Mouse (Mus musculus) heart, postnatal 0 days (tissue): Measurements from ENCODE around the gene Sos1. TPM values are rescaled to one million over a fixed set of nuclear protein-coding genes. Genes with fewer than 3 reads are reported as not detected.

Source experiments
- ATAC-seq: fragments of 200-750 bp; cut with Nextera tagmentation; 2 replicates; pipeline ENCODE4 v1.8.0; 2017; ENCODE audit warnings: low read depth, moderate number of reproducible peaks, moderate library complexity; ENCODE audit not compliant: insufficient read depth
- DNase-seq: peaks from one replicate; pipeline ENCODE4 v3.0.0-alpha.2; 2016; ENCODE audit warnings: low spot score
- H3K27ac ChIP-seq: fragments of 300-500 bp; sonication (generic); 2 replicates; pipeline ENCODE4 v1.5.1; 2014; ENCODE audit warnings: low read depth, mild to moderate bottlenecking
- H3K27me3 ChIP-seq: fragments of 300-500 bp; sonication (generic); 2 replicates; pipeline ENCODE4 v1.6.1; 2014; ENCODE audit warnings: low read length, mixed read lengths; ENCODE audit not compliant: control insufficient read depth, insufficient read depth
- H3K36me3 ChIP-seq: fragments of 300-500 bp; sonication (generic); replicated peaks from 2 replicates; pipeline ENCODE4 v1.6.1; 2014; ENCODE audit warnings: low read length, mixed read lengths; ENCODE audit not compliant: control insufficient read depth, insufficient read depth
- H3K4me1 ChIP-seq: fragments of 300-500 bp; sonication (generic); 2 replicates; pipeline ENCODE4 v1.6.1; 2014; ENCODE audit warnings: antibody characterized with exemption; ENCODE audit not compliant: control insufficient read depth, insufficient read depth
- H3K4me2 ChIP-seq: fragments of 300-500 bp; sonication (generic); 2 replicates; pipeline ENCODE4 v1.6.1; 2014; ENCODE audit warnings: low read depth, mild to moderate bottlenecking, low read length, moderate library complexity
- H3K4me3 ChIP-seq: fragments of 300-500 bp; sonication (generic); 2 replicates; pipeline ENCODE4 v1.5.1; 2014; ENCODE audit warnings: low read depth, low read length
- H3K9ac ChIP-seq: fragments of 300-500 bp; sonication (generic); replicated peaks from 2 replicates; pipeline ENCODE4 v1.6.1; 2014; ENCODE audit warnings: low read depth, low read length, mixed read lengths
- H3K9me3 ChIP-seq: fragments of 300-500 bp; sonication (generic); replicated peaks from 2 replicates; pipeline ENCODE4 v1.6.1; 2016; ENCODE audit warnings: low read length; ENCODE audit not compliant: control insufficient read depth
- CTCF ChIP-seq: IDR thresholded peaks from 2 replicates; pipeline ENCODE4 v1.5.1; 2016; ENCODE audit warnings: antibody characterized with exemption, control low read depth, low read depth
- EP300 ChIP-seq: IDR thresholded peaks from 2 replicates; pipeline ENCODE4 v1.6.1; 2016; ENCODE audit warnings: antibody characterized with exemption, low read depth
- WGBS: fragments of 180-500 bp; shearing (Covaris S2); extraction: QIAGEN DNeasy Blood & Tissue Kit; methylation state at CpG from one replicate; pipeline ENCODE4 v1.1.7; 2014; 5-methylcytosine and 5-hydroxymethylcytosine counted together
- polyA plus RNA-seq: library from polyadenylated mRNA; unstranded; fragments of >200 nt; fragmentation: Nextera tagmentation; extraction: Ambion mirVana; gene quantifications from 2 replicates; pipeline ENCODE4 v1.2.1, GENCODE M21; 2015
- total RNA-seq: library from RNA; depleted of rRNA; stranded (reverse); fragments of >200 nt; gene quantifications from 2 replicates; pipeline ENCODE4 v1.2.3, GENCODE M21; 2014; ENCODE audit warnings: low replicate concordance; rRNA removed

Sos1 gene
- total and polyA plus RNA-seq, 2 experiments from 2014 or later, result 1.8 to 6.6 TPM

DNA sequence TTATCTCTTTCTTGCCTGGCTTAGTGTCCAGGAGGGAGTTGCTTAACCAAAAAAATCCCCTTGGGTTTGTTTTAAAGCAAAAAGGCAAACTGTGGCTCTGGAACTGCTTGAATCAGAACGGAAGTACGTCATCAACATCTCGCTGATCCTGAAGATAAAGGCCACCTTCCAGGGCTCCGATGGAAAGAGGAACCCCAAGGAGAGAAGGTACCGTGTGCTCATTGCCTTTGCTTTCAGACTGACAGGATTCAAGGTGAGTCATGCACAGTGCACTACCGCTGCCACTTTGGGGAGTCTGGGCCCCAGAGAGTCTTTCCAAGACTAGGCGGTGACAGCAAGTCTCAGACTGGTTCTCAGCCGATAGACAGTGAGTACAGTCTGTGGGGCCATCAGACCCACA is 120.0 kb downstream of the Sos1 start:
- ATAC-seq, result no peak
- WGBS, result 72% methylated on average over 8 of the region's 8 CpGs

DNA sequence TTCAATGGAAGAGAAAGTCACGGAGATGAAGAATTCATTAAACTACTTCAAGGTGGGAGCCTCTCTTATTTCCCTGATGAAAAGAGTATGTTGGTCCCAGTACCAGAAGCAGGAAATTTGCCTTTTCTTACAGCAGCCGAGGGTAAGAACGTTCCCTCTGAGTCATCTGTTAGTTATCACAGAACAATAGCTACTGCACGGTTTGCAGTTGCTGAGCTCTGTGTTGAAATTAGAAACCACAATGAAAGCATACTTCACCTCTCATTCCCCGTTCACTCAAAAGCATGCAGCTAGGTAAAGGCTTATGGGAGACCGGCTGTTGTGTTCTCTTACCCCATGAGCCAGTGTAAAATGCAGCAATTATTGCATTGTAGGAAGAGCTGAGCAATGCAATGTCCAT is 133.0 kb downstream of the Sos1 start:
- Histone ChIP-seq H3K4me1 (no peaks in the 10 kb centered on the region), H3K4me2 (no peak overlapping the region), H3K27me3 (no peaks in the 10 kb centered on the region), H3K4me3 (no peak overlapping the region), H3K9ac (no peak overlapping the region), H3K9me3 (no peaks in the 10 kb centered on the region), H3K36me3 (no peaks in the 10 kb centered on the region), H3K27ac (no peak overlapping the region)
- TF ChIP-seq EP300 (no peak), CTCF (no peak)
- no peak for ATAC-seq
- DNase-seq, result no peak
- 38% methylated on average over 6 of the region's 6 CpGs for WGBS

More for the DNA sequence above, 120.0 kb downstream of the Sos1 start:
- Histone ChIP-seq H3K27me3 (no peaks in the 10 kb centered on the region), H3K36me3 (no peaks in the 10 kb centered on the region), H3K4me3 (no peak overlapping the region), H3K4me1 (no peaks in the 10 kb centered on the region), H3K9ac (no peak overlapping the region), H3K9me3 (no peaks in the 10 kb centered on the region), H3K27ac (no peak overlapping the region), H3K4me2 (no peak overlapping the region)
- no peak for TF ChIP-seq EP300
- TF ChIP-seq CTCF, result no peak
- DNase-seq, result no peak

DNA sequence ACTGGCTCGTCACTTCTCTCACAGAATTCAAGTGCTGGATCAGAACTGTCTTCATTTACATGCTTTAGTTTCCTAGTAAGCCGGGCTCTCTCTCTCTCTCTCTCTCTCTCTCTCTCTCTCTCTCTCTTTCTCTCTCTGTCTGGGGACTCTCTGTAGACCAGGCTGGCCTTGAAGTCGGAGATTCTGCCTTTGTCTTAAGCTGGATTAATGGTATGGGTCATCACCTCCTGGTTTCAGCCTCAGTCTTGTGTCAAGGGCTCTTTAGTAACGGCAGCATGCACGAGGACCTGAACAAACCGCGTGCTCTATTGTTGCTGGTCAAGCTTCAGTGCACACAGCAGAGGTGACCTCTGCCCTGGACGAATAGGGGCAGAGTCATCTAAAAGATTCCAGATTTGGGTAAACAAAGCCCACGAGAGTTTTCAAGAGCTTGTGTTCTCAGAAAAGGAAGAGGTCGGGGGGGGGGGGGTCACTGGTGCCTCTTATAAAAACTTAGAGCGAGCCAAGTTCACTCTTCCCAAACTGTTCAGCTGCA is 133.6 kb downstream of the Sos1 start:
- Histone ChIP-seq H3K4me3 (no peak overlapping the region), H3K27me3 (no peaks in the 10 kb centered on the region), H3K9me3 (no peaks in the 10 kb centered on the region), H3K27ac (no peak overlapping the region), H3K36me3 (no peaks in the 10 kb centered on the region), H3K4me2 (no peak overlapping the region), H3K9ac (no peak overlapping the region), H3K4me1 (no peaks in the 10 kb centered on the region)
- DNase-seq (no peak), ATAC-seq (no peak)
- WGBS, result 75% methylated on average over 11 of the region's 11 CpGs
- TF ChIP-seq CTCF (no peak), EP300 (no peak)

DNA sequence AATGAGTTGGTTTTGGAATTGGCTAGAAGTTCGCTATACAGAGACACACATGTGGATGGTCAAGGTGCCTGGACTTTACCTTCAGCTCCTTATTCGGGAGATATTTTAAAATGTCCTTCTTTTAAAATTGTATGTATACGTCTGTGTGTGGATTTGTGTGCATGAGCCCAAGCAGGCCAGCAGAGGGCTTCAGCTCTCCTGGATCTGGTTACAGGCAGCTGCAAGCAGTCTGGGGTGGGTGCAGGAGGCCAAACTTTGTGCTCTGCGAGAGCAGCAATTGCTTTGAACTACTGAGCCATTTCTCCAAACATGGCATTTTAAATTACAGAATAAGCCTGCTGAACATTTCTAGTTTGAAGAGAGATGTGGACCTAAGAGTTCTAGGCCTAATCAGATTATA is 135.0 kb downstream of the Sos1 start:
- DNase-seq, result no peak
- Histone ChIP-seq H3K4me1 (no peaks in the 10 kb centered on the region), H3K36me3 (no peaks in the 10 kb centered on the region), H3K27ac (no peak overlapping the region), H3K4me3 (no peak overlapping the region), H3K9me3 (no peaks in the 10 kb centered on the region), H3K27me3 (no peaks in the 10 kb centered on the region), H3K9ac (no peak overlapping the region), H3K4me2 (no peak overlapping the region)
- 77% methylated on average over 4 of the region's 4 CpGs for WGBS
- ATAC-seq, result no peak
- TF ChIP-seq CTCF (peak; percentile 36), EP300 (no peak)

Other genes starting within 250 kb of the Sos1 start
- gene Morn2, start 190.2 kb downstream of the Sos1 start, total RNA-seq, result 3.9 and 11.7 TPM in 2 replicates
- gene Morn2, start 190.2 kb downstream of the Sos1 start, polyA plus RNA-seq, result 20.4 and 20.6 TPM in 2 replicates
- gene Dhx57, start 190.0 kb downstream of the Sos1 start, total RNA-seq, result 3.7 and 7.7 TPM in 2 replicates
- 2.9 and 3.0 TPM in 2 replicates for gene Dhx57, start 190.0 kb downstream of the Sos1 start, polyA plus RNA-seq
- gene Arhgef33, start 173.0 kb downstream of the Sos1 start, total RNA-seq, result not detected in 2 replicates
- gene Arhgef33, start 173.0 kb downstream of the Sos1 start, polyA plus RNA-seq, result 0.86 and 2.0 TPM in 2 replicates
- not detected in 2 replicates for gene Gm10190, start 106.9 kb downstream of the Sos1 start, total RNA-seq
- gene Gm10190, start 106.9 kb downstream of the Sos1 start, polyA plus RNA-seq, result 0.90 and 1.1 TPM in 2 replicates
- gene Cdkl4, start 97.4 kb upstream of the Sos1 start, total RNA-seq, result 0.08 TPM in 1 of 2 replicates, not detected in the other
- gene Cdkl4, start 97.4 kb upstream of the Sos1 start, polyA plus RNA-seq, result 0.05 and 0.10 TPM in 2 replicates
- gene Map4k3, start 248.0 kb upstream of the Sos1 start, total RNA-seq, result 38.0 and 44.4 TPM in 2 replicates
- gene Map4k3, start 248.0 kb upstream of the Sos1 start, polyA plus RNA-seq, result 14.2 and 16.7 TPM in 2 replicates